Mouse (Mus musculus) layer of hippocampus, adult 9-11 months (tissue): ENCODE measurements at regions not wholly inside any gene's neighbourhood (a gene's known extent, or its start where the extent isn't known, plus 50 kb on each side); places are given as distances from the start of the nearest gene placed in this dataset.
A peak's percentile ranks its signal among the peaks of the same experiment; 100 is the strongest.

ENCODE experiments used
- DNase-seq: peaks from one replicate; pipeline ENCODE4 v3.0.0; 2022

DNA sequence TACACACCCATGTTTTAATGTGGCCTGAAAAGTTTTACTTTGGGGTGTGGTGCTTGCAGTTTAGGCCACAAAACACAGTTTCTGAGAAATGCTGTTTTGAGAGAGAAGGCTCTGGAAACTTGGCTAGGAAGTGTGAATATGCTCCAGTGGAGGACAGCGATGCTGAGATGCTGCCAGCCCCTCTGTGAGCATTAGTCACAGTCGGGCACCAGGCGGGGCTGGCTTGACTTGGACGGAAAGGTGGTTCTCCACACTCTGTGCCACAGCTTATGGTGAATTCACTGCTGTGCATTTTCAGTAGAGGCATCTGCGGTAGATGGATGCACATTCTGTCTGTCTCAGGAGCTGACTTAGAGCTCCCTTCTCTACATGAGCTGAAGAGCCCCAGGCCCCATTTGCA lies 326.0 kb downstream of the 1500009L16Rik start:
- DNase-seq = no peak

DNA sequence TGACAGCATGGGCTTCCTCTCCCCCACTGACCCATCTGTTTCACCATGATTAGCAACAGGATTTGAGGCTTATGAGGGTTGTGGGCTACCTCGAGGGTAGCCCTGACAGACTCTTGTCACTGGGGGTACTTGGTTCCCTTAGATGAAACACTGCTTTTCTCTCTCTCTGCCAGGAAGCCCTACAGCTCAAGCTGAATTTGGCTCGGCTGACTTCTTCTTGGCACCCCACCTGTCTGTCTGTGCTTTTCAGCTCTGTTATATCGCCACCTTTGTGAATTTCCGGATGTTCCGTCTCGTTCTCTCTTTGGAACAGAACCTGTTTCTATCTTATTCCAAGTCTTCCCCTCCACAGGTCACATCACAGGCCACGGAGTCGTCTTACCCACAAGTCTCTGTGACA lies 330.0 kb downstream of the 1500009L16Rik start:
- DNase-seq = no peak

GRCm38 (mm10) chr10:84054551-84055336 lies 332.1 kb downstream of the 1500009L16Rik start:
- DNase-seq = peak; percentile 60

DNA sequence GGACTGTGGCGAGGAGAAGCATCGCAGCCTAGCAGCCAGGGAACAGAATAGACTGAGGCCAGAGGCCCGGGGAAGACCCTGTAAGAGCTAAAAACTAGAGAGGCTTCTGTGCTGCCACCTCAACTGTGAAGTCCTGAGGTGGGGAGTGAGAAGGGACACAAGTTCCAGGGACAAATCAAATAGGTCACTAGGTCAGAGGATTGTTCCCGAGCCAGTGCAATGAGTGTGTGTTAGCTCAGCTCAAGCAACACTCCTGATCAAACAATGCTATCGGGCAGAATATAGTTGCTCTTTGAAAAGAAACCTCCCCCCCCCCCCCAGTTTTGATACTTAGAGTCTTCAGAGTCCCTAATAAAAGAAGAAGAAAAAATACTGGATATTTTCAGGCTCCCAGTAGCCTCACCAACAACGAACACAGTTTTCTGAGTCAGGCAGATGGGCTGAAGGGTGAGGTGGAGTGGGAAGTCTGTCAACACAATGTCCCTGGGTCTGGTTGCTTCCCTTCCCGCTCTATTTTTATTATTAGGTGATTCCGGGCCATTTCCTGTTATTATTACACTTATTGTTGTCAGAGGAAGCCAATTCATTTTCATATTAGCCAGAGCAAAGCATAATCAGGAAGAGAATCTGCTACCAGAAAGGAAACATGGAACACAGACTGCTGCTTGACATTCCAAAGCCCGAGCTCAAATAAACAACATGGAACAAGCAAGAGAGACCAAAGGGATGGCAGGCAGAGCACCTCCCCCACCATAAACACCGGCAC lies 332.9 kb downstream of the 1500009L16Rik start:
- no peak for DNase-seq

DNA sequence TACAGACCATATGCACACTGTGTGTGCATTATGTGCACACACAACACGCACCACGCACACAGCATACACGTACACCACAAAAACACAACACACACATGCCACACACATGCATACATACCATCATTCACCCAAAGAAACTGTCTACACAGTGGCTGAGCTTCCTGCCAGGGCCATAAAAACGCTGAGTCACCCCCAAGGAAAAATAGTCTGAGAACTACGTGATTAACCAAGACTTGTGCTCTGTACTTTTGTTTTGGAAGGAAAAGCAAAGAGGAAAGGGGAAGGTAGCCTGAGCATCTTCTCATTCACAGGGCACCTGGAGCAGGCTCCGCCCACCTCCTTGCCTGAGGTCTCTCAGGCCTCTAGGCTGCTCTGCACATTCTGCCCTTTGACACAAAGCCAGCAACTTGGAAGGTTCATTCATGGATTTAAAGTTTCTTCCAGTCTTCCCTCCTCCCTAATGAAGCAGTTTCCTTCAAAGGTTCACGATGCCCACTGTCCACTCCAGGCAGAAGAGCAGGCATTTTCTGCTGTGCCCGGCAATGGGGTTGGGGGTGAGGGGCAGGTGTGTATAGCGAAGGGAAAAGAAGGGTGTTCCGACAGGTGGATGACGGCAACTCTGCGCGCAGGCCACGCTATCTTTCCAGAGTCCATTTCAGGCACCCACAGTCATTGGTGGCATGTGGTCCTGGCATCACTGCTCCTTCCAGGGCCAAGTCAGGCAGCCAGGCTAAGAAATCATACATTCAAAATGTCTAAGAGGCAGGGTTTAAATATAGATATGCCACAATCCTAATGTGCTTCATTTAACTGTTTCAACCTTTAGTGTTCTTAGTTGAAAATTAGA lies 333.9 kb downstream of the 1500009L16Rik start:
- no peak for DNase-seq

DNA sequence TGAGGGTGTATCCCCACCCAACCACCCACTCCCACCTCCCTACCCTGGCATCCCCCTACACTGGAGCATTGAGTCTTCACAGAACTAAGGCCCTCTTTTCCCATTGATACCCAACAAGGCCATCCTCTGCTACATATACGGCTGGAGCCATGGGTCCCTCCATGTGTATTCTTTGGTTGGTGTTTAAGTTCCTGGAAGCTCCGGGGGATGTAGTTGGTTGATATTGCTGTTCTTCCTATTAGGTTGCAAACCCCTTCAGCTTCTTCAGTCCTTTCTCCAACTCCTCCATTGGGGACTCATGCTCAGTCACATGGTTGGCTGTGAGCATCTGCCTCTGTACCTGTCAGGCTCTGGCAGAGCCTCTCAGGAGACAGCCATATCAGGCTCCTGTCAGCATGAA lies 335.6 kb downstream of the 1500009L16Rik start:
- no peak for DNase-seq

DNA sequence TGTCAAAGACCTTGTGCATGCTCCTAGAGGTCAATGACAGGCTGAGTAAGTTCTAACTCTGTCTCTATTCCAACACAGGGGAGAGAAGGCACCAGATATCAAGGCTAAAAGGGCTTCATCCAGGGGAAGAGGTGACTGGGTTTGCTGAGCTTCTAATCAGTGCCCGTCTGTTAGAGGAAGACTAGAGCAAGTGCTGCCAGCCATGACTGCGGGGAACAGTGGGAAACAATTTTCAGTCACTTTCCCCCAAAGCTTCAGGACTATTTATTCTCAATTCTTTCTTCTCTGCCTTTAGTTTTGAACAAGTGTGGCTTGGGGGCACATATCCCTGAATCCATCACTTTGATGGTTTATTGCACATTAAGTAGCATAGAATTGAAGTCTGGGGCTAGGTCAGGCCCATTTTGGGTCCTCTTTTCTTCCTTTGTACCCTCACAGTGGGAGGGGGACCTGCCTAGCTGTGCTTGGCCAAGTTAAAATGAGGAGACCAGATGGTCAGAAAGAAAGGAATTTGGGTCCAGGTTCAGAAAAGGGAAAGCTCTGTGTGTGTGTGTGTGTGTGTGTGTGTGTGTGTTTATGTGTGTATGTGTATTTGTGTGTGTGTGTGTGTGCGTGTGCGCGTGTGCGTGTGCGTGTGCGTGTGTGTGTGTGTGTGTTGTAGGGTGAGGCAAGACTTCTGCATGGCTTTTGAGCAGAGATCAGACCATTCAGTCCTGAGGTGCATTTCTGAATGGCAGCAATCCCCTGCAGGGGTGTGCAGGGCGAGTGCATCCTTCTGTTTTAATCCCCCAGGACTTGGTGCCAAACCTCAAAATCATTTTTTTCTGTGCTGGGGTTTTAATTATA lies 337.2 kb downstream of the 1500009L16Rik start:
- no peak for DNase-seq

- peak; percentile 92 for DNase-seq
Observed at GRCm38 (mm10) chr10:84060492-84061218, 338.0 kb downstream of the 1500009L16Rik start.

DNA sequence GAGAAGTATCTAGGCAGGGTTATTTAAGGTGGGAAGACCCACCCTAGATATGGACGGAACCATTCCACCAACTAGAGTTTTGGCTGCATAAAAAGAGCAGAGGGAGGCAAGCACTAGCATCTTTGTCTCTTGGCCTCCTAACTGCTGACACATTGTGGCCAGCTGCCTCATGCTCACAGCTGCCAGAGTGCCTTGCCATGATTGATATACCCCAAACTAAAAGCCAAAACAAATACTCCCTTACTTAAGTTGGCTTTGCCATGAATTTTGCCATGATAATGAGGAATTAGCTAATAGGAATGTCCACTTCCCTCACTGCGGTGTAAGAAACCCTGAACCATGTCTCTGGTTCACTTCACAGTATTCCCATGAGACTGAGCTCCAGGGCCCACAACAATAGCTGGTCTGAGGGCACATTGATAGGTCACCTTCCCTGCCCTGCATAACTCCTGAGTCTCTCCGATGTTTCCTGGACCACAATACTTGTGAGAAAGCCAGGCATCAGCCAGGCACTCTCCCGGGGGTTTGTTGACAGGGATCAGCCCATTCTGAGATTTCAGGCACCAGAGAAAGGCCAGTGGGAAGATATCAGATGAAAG lies 344.5 kb downstream of the 1500009L16Rik start:
- no peak for DNase-seq

GRCm38 (mm10) chr10:84069806-84070205 lies 347.1 kb downstream of the 1500009L16Rik start:
- no peak for DNase-seq

DNA sequence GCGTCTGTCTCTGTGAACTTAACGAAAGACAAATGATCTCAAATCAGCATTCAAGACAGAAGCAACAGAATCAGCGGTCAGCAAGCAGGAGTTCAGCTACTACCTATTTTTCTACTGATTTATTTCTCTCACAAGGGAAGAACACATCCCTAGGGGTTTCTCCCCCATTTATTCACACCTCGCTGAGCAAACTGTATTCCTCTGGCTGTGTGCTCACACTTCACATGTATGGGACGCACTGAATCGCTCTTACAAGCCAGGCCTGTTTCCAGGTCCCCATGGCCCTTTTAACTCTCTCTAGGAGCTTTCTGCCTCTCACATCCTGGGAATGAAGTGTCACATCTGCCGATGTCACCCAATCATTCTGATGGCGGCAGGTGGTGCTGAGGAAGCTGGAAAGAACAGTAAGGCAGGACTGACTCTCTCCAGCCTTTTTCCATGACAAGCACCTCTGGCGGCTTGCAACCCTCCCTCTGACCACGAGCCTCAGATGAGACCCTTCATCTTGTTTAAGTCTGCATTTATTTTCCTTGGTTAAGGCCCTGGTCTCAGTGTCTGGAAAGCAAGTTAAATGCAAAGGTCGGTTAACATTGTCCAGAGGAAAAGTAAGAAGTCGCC lies 350.3 kb downstream of the 1500009L16Rik start:
- no peak for DNase-seq

DNA sequence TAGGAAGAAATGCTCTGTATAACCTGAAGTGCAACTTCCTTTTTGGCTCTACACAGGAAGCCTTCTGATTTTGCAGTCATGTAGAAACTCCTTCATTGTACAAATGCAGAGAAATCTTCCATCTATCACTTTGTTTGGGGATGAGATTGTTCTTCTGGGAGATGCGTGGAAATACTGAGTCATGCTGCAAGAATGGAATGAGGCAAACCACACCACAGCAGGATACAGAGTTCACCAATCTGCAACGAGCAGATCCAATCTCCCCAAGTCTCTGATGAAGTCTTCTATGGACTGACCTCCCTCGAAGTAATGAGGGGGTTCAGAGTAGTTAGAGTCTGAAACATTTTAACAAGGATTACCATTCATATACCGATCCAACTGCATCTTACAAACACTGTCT lies 352.9 kb downstream of the 1500009L16Rik start:
- no peak for DNase-seq

- no peak for DNase-seq
Observed at GRCm38 (mm10) chr10:84080236-84080635, 357.6 kb downstream of the 1500009L16Rik start.

DNA sequence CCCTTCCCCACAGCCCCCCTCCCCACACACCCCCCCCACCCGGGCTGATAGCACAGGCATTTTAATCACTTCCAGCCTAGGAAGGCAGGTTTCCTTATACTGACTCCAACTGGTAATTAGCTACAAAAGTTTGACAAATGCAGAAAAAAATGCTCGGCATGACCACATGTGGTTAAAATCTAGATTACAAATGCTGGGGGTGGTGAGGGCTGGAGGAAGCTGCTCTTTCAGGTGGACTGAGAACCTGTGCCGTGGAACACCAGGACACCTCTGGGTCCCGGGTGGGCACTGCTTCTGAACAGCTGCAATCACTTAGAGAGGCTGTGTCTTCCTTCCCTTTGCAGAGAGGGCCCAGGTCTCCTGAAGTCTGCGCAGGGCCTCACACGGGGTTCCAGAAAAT lies 358.7 kb downstream of the Nuak1 start:
- DNase-seq = no peak

- DNase-seq = no peak
Observed at GRCm38 (mm10) chr10:84087528-84087927, 352.9 kb downstream of the Nuak1 start.

DNA sequence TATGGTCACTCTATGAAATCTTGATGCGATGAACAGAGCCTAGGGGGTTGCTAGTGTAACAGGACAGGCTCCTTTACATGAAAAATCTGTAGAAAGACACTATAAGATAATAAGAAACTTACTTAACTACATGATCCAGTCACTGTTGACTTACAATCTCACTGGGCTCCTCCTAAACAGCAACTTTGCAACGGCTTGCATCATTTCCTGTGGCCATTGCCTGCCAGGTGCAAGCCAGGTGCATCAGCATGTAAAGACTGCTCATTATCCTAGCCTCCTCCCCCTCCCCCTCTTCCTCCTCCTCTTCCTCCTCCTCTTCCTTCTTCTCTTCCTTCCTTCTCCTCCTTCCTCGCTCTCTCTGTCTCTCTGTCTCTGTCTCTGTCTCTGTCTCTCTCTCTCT lies 352.5 kb downstream of the Nuak1 start:
- DNase-seq = no peak

GRCm38 (mm10) chr10:84088799-84089778 lies 351.3 kb downstream of the Nuak1 start:
- DNase-seq = peak; percentile 40

DNA sequence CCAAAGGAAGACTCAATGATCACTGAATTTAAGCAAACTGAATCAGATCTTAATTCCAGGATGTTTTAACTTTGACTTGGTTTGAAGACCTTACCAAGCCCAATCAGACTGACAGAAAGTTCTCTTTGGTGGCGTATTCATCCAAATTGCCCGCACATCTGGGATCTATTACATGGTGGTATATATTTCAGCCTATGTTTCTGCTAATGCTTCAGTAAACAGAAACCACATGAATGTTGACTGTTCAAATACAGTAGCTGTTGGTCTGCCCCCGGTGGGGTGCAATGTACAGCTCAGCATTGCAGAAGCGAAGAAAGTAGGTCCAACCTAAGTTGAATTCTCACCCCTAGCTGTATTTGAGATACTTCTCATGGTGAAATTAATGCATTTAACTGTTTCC lies 346.5 kb downstream of the Nuak1 start:
- no peak for DNase-seq

GRCm38 (mm10) chr10:84097196-84097595 lies 343.2 kb downstream of the Nuak1 start:
- no peak for DNase-seq

GRCm38 (mm10) chr10:84103985-84104384 lies 336.4 kb downstream of the Nuak1 start:
- no peak for DNase-seq
